Mouse (Mus musculus): Measurements from ENCODE around the gene Rbm38. TPM values are rescaled to one million over a fixed set of nuclear protein-coding genes. Genes with fewer than 3 reads are reported as not detected.

Rbm38 gene
- total RNA-seq, 1 experiment from 2014 or later, result 54.5 TPM

Other genes with a start within 250 kb of the Rbm38 start
- gene Bmp7, start 80.2 kb upstream of the Rbm38 start, total RNA-seq (2017), result 0.10 TPM in 1 of 2 replicates, not detected in the other
- gene Spo11, start 42.8 kb upstream of the Rbm38 start, total RNA-seq (2017), result 0.05 TPM in 1 of 2 replicates, not detected in the other
- gene Rae1, start 20.4 kb upstream of the Rbm38 start, total RNA-seq (2017), result 87.9 and 91.3 TPM in 2 replicates
- not detected in 2 replicates for gene Ctcfl, start 99.0 kb downstream of the Rbm38 start, total RNA-seq (2017)
- not detected in 2 replicates for gene Pck1, start 132.6 kb downstream of the Rbm38 start, total RNA-seq (2017)
- gene Zbp1, start 198.4 kb downstream of the Rbm38 start, total RNA-seq (2017), result 0.15 and 6.0 TPM in 2 replicates

All from common myeloid progenitor, adult 5-6 weeks (primary cell).